Mouse (Mus musculus) embryonic facial prominence, embryonic 11.5 days (tissue): ENCODE measurements around the gene Ggnbp2. TPM values are rescaled to one million over a fixed set of nuclear protein-coding genes. Genes with fewer than 3 reads are reported as not detected.

Experiments
- ATAC-seq: fragments of 200-750 bp; cut with Nextera tagmentation; replicated peaks from 2 replicates; pipeline ENCODE4 v1.8.0; 2017; ENCODE audit warnings: low read depth; ENCODE audit not compliant: insufficient number of reproducible peaks, low FRiP score, low TSS enrichment
- DNase-seq: peaks from one replicate; pipeline ENCODE4 v3.0.0-alpha.2; 2015; ENCODE audit warnings: low spot score
- H3K27ac ChIP-seq: fragments of 300-500 bp; sonication (generic); replicated peaks from 2 replicates; pipeline ENCODE4 v1.5.1; 2014; ENCODE audit warnings: mild to moderate bottlenecking, low read depth, low read length, control low read depth
- H3K27me3 ChIP-seq: fragments of 300-500 bp; sonication (generic); 2 replicates; pipeline ENCODE4 v1.6.1; 2014; ENCODE audit warnings: mild to moderate bottlenecking, low read length, moderate library complexity, mixed read lengths; ENCODE audit not compliant: control insufficient read depth, insufficient read depth
- H3K36me3 ChIP-seq: fragments of 300-500 bp; sonication (generic); replicated peaks from 2 replicates; pipeline ENCODE4 v1.6.1; 2014; ENCODE audit warnings: low read depth, mild to moderate bottlenecking, low read length, moderate library complexity, mixed read lengths; ENCODE audit not compliant: control insufficient read depth, insufficient read depth
- H3K4me1 ChIP-seq: fragments of 300-500 bp; sonication (generic); 2 replicates; pipeline ENCODE4 v1.6.1; 2014; ENCODE audit warnings: low read length, mixed read lengths; ENCODE audit not compliant: control insufficient read depth, insufficient read depth
- H3K4me2 ChIP-seq: fragments of 300-500 bp; sonication (generic); 2 replicates; pipeline ENCODE4 v1.6.1; 2014; ENCODE audit warnings: low read depth, mild to moderate bottlenecking, control low read depth, low read length, moderate library complexity
- H3K4me3 ChIP-seq: fragments of 300-500 bp; sonication (generic); 2 replicates; pipeline ENCODE4 v1.5.1; 2014; ENCODE audit warnings: low read depth, low read length, control low read depth
- H3K9ac ChIP-seq: fragments of 300-500 bp; sonication (generic); replicated peaks from 2 replicates; pipeline ENCODE4 v1.6.1; 2014; ENCODE audit warnings: mild to moderate bottlenecking, control low read depth, low read length
- H3K9me3 ChIP-seq: fragments of 300-500 bp; sonication (generic); replicated peaks from 2 replicates; pipeline ENCODE4 v1.6.1; 2016; ENCODE audit warnings: mild to moderate bottlenecking, low read length, inconsistent platforms, mixed read lengths; ENCODE audit not compliant: control insufficient read depth
- WGBS: fragments of 180-500 bp; shearing (Covaris S2); extraction: QIAGEN DNeasy Blood & Tissue Kit; methylation state at CpG from one replicate; pipeline ENCODE4 v1.1.7; 2014; 5-methylcytosine and 5-hydroxymethylcytosine counted together
- microRNA-seq: library from miRNA; unstranded; fragments of <30 nt; microRNA quantifications from one replicate; pipeline ENCODE4, GENCODE M21; 2016; ENCODE audit warnings: borderline number of aligned reads
- polyA plus RNA-seq: library from polyadenylated mRNA; unstranded; fragments of >200 nt; fragmentation: Nextera tagmentation; extraction: Ambion mirVana; gene quantifications from 2 replicates; pipeline ENCODE4 v1.2.1, GENCODE M21; 2014

Gene Ggnbp2
- polyA plus RNA-seq, 1 experiment from 2014 or later = 72.5 TPM

DNA sequence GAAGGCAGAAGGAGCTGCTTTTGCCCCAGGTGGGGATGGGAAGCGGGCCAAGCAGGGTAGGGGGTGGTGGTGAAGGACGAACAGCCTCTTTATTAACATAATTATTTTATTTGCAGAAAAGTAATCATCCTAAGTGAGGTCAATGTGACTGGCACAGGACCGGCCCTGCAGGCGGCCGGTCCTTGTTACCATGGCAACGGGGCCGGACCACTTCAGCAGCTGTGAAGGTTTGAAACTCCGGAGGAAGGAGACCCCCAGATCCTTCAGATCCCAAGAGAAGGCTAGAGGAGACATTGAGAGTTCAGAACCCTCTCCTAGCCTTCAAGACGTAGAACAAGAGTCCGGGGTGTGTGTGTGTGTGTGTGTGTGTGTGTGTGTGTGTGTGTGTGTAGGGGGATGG lies 73.6 kb downstream of the Ggnbp2 start:
- Histone ChIP-seq H3K27ac (no peak overlapping the region), H3K4me3 (no peak overlapping the region), H3K4me2 (no peak overlapping the region), H3K9me3 (no peaks in the 10 kb centered on the region), H3K4me1 (no peaks in the 10 kb centered on the region), H3K36me3 (no peaks in the 10 kb centered on the region), H3K27me3 (no peaks in the 10 kb centered on the region), H3K9ac (no peak overlapping the region)
- DNase-seq (no peak), ATAC-seq (no peak)
- WGBS = 40% methylated on average over 10 of the region's 10 CpGs

DNA sequence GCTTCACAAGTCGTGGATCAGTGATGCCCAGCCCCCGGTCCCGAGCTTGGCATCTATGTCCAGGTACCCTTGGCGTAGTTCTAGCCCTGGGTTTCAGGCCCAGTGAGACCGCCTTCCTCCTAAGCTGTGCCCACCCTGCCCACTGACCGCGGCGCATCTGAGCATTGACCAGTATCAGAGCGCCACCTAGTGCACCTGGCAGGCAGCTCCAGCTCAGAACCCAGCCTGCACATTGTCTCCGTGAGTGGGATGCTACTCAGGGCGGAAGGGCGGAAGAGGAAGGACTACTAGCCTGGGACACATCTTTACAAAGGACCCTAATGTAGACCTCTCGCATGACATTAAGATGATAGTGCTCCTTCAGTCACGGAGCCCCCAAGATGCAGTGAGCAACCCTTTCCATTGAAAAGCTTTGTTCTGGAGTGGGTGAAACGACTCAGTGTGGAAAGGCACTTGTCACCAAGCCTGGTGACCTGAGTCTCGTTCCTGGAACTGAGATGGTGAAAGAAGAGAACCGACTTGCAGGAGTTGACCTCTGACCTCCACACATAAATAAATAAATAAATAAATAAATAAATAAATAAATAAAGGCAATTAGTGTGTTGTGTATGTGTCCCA lies 76.0 kb downstream of the Ggnbp2 start:
- Histone ChIP-seq H3K27ac (no peak overlapping the region), H3K4me3 (no peak overlapping the region), H3K4me1 (no peaks in the 10 kb centered on the region), H3K36me3 (no peaks in the 10 kb centered on the region), H3K9me3 (no peaks in the 10 kb centered on the region), H3K9ac (no peak overlapping the region; the same call in 1 of the 2 replicates), H3K4me2 (peak overlapping the region; percentile 16; the same call in 1 of the 2 replicates), H3K27me3 (no peaks in the 10 kb centered on the region)
- ATAC-seq (peak; percentile 81), DNase-seq (peak; percentile 90)
- WGBS = 11% methylated on average over 17 of the region's 17 CpGs

DNA sequence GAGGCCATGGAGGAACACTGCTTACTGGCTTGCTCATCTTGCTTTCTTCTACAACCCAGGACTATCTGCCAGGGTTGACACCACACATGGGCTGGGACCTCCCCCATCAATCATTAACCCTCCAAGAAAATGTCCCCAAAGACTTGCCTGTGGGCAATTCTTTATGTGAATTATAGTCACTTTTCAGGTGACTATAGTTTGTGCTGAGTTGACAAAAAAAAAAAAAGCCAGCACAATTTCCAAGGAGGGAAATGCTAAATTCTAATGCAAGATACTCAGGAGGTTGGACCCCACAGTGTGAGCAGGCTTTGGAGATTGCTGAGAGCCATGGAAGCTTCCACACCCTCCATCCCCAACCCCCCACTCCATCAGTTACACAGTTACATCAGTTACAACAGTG lies 77.1 kb downstream of the Ggnbp2 start:
- no peak overlapping the region for H3K27ac ChIP-seq
- no peak overlapping the region for H3K9ac ChIP-seq
- no peaks in the 10 kb centered on the region for H3K36me3 ChIP-seq
- no peak overlapping the region for H3K4me2 ChIP-seq
- no peak overlapping the region for H3K4me3 ChIP-seq
- no peaks in the 10 kb centered on the region for H3K9me3 ChIP-seq
- ATAC-seq (no peak), DNase-seq (no peak)
- no peaks in the 10 kb centered on the region for H3K27me3 ChIP-seq
- no peaks in the 10 kb centered on the region for H3K4me1 ChIP-seq

DNA sequence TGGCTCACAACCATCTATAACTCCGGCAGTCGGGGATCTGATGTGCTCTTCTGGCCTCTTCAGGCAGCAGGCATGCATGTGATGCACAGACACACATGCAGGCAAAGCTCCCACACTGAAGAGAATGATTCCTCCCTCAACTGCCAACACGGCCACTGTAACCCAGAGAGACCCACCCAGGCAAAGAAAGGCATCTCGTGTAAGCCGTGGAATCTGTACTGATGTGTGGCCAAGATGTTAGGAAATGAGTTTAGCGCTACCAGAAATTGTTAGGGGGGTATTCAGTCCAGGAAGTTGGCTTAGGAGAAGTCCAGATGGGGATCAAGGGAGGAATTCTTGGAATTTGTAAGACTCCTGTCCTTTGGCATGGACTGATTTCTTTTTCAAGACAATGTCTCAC lies 80.2 kb downstream of the Ggnbp2 start:
- Histone ChIP-seq H3K27me3 (no peaks in the 10 kb centered on the region), H3K4me2 (no peak overlapping the region), H3K9ac (no peak overlapping the region), H3K4me3 (no peak overlapping the region), H3K27ac (no peak overlapping the region), H3K4me1 (no peaks in the 10 kb centered on the region), H3K36me3 (no peaks in the 10 kb centered on the region), H3K9me3 (no peaks in the 10 kb centered on the region)
- ATAC-seq = no peak
- no peak for DNase-seq
- WGBS = 62% methylated on average over 6 of the region's 6 CpGs

Small RNAs within 50 kb of the gene (microRNA-seq; reads per million reads assigned to microRNA genes)
- gene Gm23564 = not detected

Other genes starting within 250 kb of the Ggnbp2 start
- 7.6 and 9.9 TPM in 2 replicates for gene Mrm1, start 51.3 kb downstream of the Ggnbp2 start, polyA plus RNA-seq
- 11.7 and 12.0 TPM in 2 replicates for gene Dhrs11, start 41.8 kb downstream of the Ggnbp2 start, polyA plus RNA-seq
- 8.1 and 8.2 TPM in 2 replicates for gene Myo19, start 9.3 kb upstream of the Ggnbp2 start, polyA plus RNA-seq
- gene Pigw, start 9.5 kb upstream of the Ggnbp2 start, polyA plus RNA-seq = 3.0 and 3.7 TPM in 2 replicates
- 67.9 and 77.0 TPM in 2 replicates for gene Znhit3, start 45.5 kb upstream of the Ggnbp2 start, polyA plus RNA-seq
- 1.6 and 2.0 TPM in 2 replicates for gene Car4, start 87.0 kb upstream of the Ggnbp2 start, polyA plus RNA-seq